Mouse (Mus musculus): ENCODE measurements around the gene Guk1. TPM values are rescaled to one million over a fixed set of nuclear protein-coding genes. Genes with fewer than 3 reads are reported as not detected.

Gene Guk1
- polyA plus RNA-seq, 1 experiment from 2014 or later, result 119 TPM

- peak; percentile 98 for ATAC-seq
- WGBS, result 2% methylated on average over 59 of the region's 68 CpGs
These were observed 28.5 kb downstream of the Guk1 start, which contains the start of gene Iba57 for GRCm38 (mm10) chr11:59163255-59164236. Iba57 (minus strand) TSS chr11:59163739.

GRCm38 (mm10) chr11:59162443-59163254, 29.4 kb downstream of the Guk1 start:
- TF ChIP-seq CTCF (IDR thresholded peaks at IDR 0.05; ENCODE audit: low read depth), result no peak
- ATAC-seq, result no peak; the same call in 1 of the 2 replicates
- WGBS, result 39% methylated on average over 9 of the region's 9 CpGs
- peak overlapping the region; percentile 98 for H3K27ac ChIP-seq (ENCODE audit: low read depth, low read length)
- H3K36me3 ChIP-seq (ENCODE audit: control insufficient read depth, insufficient read depth), result peaks cover 13% of the 10 kb centered on the region
- H3K9ac ChIP-seq (ENCODE audit: low read depth, low read length), result peak overlapping the region; percentile 89
- peak overlapping the region; percentile 64 for H3K4me3 ChIP-seq (ENCODE audit: low read depth, low read length)
- no peaks in the 10 kb centered on the region for H3K9me3 ChIP-seq (ENCODE audit: control insufficient read depth)
- H3K4me2 ChIP-seq (replicated peaks; ENCODE audit: low read depth), result peak overlapping the region; percentile 60
- H3K27me3 ChIP-seq (replicated peaks; ENCODE audit: control insufficient read depth, insufficient read depth, low read length), result no peaks in the 10 kb centered on the region
- peaks cover 3% of the 10 kb centered on the region; the same call in 1 of the 2 replicates for H3K4me1 ChIP-seq (replicated peaks; ENCODE audit: control insufficient read depth, insufficient read depth, low read length)

More at GRCm38 (mm10) chr11:59163255-59164236, 28.5 kb downstream of the Guk1 start, which contains the start of gene Iba57:
- peak; percentile 68 for TF ChIP-seq CTCF (IDR thresholded peaks at IDR 0.05; ENCODE audit: low read depth)
- peak within 1 kb of the TSS; percentile 60 for H3K4me2 ChIP-seq (replicated peaks; ENCODE audit: low read depth)
- H3K9me3 ChIP-seq (ENCODE audit: control insufficient read depth), result no peaks in the 10 kb centered on the region
- peak within 1 kb of the TSS; percentile 98 for H3K27ac ChIP-seq (ENCODE audit: low read depth, low read length)
- no peaks in the 10 kb centered on the region for H3K27me3 ChIP-seq (replicated peaks; ENCODE audit: control insufficient read depth, insufficient read depth, low read length)
- H3K4me3 ChIP-seq (ENCODE audit: low read depth, low read length), result peak within 1 kb of the TSS; percentile 64
- 0 out of 2 replicates have a peak, but pooled peaks cover 6% of the 10 kb centered on the region for H3K36me3 ChIP-seq (ENCODE audit: control insufficient read depth, insufficient read depth)
- peaks cover 3% of the 10 kb centered on the region; the same call in 1 of the 2 replicates for H3K4me1 ChIP-seq (replicated peaks; ENCODE audit: control insufficient read depth, insufficient read depth, low read length)
- peak within 1 kb of the TSS; percentile 89 for H3K9ac ChIP-seq (ENCODE audit: low read depth, low read length)

- ATAC-seq, result no peak
- Histone ChIP-seq H3K9ac (ENCODE audit: low read depth, low read length) (no peak overlapping the region), H3K4me2 (replicated peaks; ENCODE audit: low read depth) (no peak overlapping the region), H3K27ac (ENCODE audit: low read depth, low read length) (no peak overlapping the region), H3K36me3 (ENCODE audit: control insufficient read depth, insufficient read depth) (peaks cover 18% of the 10 kb centered on the region), H3K27me3 (replicated peaks; ENCODE audit: control insufficient read depth, insufficient read depth, low read length) (no peaks in the 10 kb centered on the region), H3K4me1 (replicated peaks; ENCODE audit: control insufficient read depth, insufficient read depth, low read length) (peaks cover 3% of the 10 kb centered on the region; the same call in 1 of the 2 replicates), H3K4me3 (ENCODE audit: low read depth, low read length) (no peak overlapping the region), H3K9me3 (ENCODE audit: control insufficient read depth) (no peaks in the 10 kb centered on the region)
- WGBS, result 76% methylated on average over 5 of the region's 5 CpGs
- TF ChIP-seq CTCF (IDR thresholded peaks at IDR 0.05; ENCODE audit: low read depth), result peak; percentile 41
These were observed 30.6 kb downstream of the Guk1 start for GRCm38 (mm10) chr11:59161398-59161797.

- Histone ChIP-seq H3K9ac (ENCODE audit: low read depth, low read length) (no peak overlapping the region), H3K27me3 (replicated peaks; ENCODE audit: control insufficient read depth, insufficient read depth, low read length) (no peaks in the 10 kb centered on the region), H3K4me1 (replicated peaks; ENCODE audit: control insufficient read depth, insufficient read depth, low read length) (peaks cover 3% of the 10 kb centered on the region; the same call in 1 of the 2 replicates), H3K4me3 (ENCODE audit: low read depth, low read length) (no peak overlapping the region), H3K4me2 (replicated peaks; ENCODE audit: low read depth) (no peak overlapping the region), H3K27ac (ENCODE audit: low read depth, low read length) (no peak overlapping the region), H3K9me3 (ENCODE audit: control insufficient read depth) (no peaks in the 10 kb centered on the region), H3K36me3 (ENCODE audit: control insufficient read depth, insufficient read depth) (peaks cover 18% of the 10 kb centered on the region)
- no peak for ATAC-seq
- TF ChIP-seq CTCF (IDR thresholded peaks at IDR 0.05; ENCODE audit: low read depth), result no peak
- 90% methylated on average over 4 of the region's 4 CpGs for WGBS
These were observed 32.5 kb downstream of the Guk1 start for GRCm38 (mm10) chr11:59159558-59159957.

GRCm38 (mm10) chr11:59159099-59159498, 32.9 kb downstream of the Guk1 start:
- peaks cover 3% of the 10 kb centered on the region; the same call in 1 of the 2 replicates for H3K4me1 ChIP-seq (replicated peaks; ENCODE audit: control insufficient read depth, insufficient read depth, low read length)
- ATAC-seq, result no peak
- no peak overlapping the region for H3K9ac ChIP-seq (ENCODE audit: low read depth, low read length)
- H3K36me3 ChIP-seq (ENCODE audit: control insufficient read depth, insufficient read depth), result peaks cover 18% of the 10 kb centered on the region
- no peaks in the 10 kb centered on the region for H3K9me3 ChIP-seq (ENCODE audit: control insufficient read depth)
- H3K27ac ChIP-seq (ENCODE audit: low read depth, low read length), result no peak overlapping the region
- no peak overlapping the region for H3K4me2 ChIP-seq (replicated peaks; ENCODE audit: low read depth)
- 92% methylated on average over 13 of the region's 13 CpGs for WGBS
- no peaks in the 10 kb centered on the region for H3K27me3 ChIP-seq (replicated peaks; ENCODE audit: control insufficient read depth, insufficient read depth, low read length)
- TF ChIP-seq CTCF (IDR thresholded peaks at IDR 0.05; ENCODE audit: low read depth), result no peak
- H3K4me3 ChIP-seq (ENCODE audit: low read depth, low read length), result no peak overlapping the region
